ENCODE assay signal across 14 mouse cellular contexts in genomic region chr14:11759356-11759755, GRCm38 (mm10).
"Had no signal": no experiment of that assay in that cellular context is flagged by ENCODE, and none has a peak within 500 bp of the region (broad histone marks: within the 10 kb centered on the region; RNA-seq: fewer than 3 reads in every experiment).

No protein-coding gene starts in this region.

- ATAC-seq: intestine, postnatal 0 days; midbrain, embryonic 15.5 days had no signal

- H3K27me3 ChIP-seq: liver, embryonic 13.5 days; midbrain, embryonic 12.5 days; midbrain, embryonic 15.5 days; neural tube, embryonic 12.5 days; neural tube, embryonic 15.5 days had no signal

- H3K9me3 ChIP-seq: liver, embryonic 13.5 days; midbrain, embryonic 12.5 days; midbrain, embryonic 15.5 days; neural tube, embryonic 12.5 days; neural tube, embryonic 15.5 days had no signal

- H3K9ac ChIP-seq: liver, embryonic 13.5 days; midbrain, embryonic 12.5 days; midbrain, embryonic 15.5 days; neural tube, embryonic 12.5 days; neural tube, embryonic 15.5 days had no signal

- DNase-seq: kidney, adult 9 months; liver, embryonic 13.5 days; lung, adult 2 months; lung, postnatal 14 days; lung, postnatal 4 days; right cerebral cortex, adult 18-20 months; right cerebral cortex, postnatal 14 days; thymus, adult 18-20 months; thymus, postnatal 36 days had no signal

- H3K27ac ChIP-seq: liver, embryonic 13.5 days; midbrain, embryonic 12.5 days; midbrain, embryonic 15.5 days; neural tube, embryonic 12.5 days; neural tube, embryonic 15.5 days had no signal

- H3K4me3 ChIP-seq: liver, embryonic 13.5 days; midbrain, embryonic 12.5 days; midbrain, embryonic 15.5 days; neural tube, embryonic 12.5 days; neural tube, embryonic 15.5 days had no signal

- H3K36me3 ChIP-seq: liver, embryonic 13.5 days; midbrain, embryonic 12.5 days; midbrain, embryonic 15.5 days; neural tube, embryonic 12.5 days; neural tube, embryonic 15.5 days had no signal

- H3K4me2 ChIP-seq: liver, embryonic 13.5 days; midbrain, embryonic 12.5 days; midbrain, embryonic 15.5 days; neural tube, embryonic 12.5 days; neural tube, embryonic 15.5 days had no signal

- H3K4me1 ChIP-seq: liver, embryonic 13.5 days; neural tube, embryonic 12.5 days had no signal
